Mouse (Mus musculus) lung, embryonic 14.5 days (tissue): ENCODE data around the gene Gls. TPM values are rescaled to one million over a fixed set of nuclear protein-coding genes. Genes with fewer than 3 reads are reported as not detected.

ENCODE experiments used
- ATAC-seq: fragments of 200-750 bp; cut with Nextera tagmentation; 2 replicates; pipeline ENCODE4 v1.8.0; 2017; ENCODE audit warnings: mild to moderate bottlenecking, moderate TSS enrichment, moderate library complexity; ENCODE audit not compliant: insufficient read depth
- DNase-seq: peaks from one replicate; pipeline ENCODE4 v3.0.0-alpha.2; 2015
- H3K27ac ChIP-seq: fragments of 300-500 bp; sonication (generic); 2 replicates; pipeline ENCODE4 v1.5.1; 2014; ENCODE audit warnings: low read depth, mild to moderate bottlenecking, moderate library complexity
- H3K27me3 ChIP-seq: fragments of 300-500 bp; sonication (generic); 2 replicates; pipeline ENCODE4 v1.6.1; 2014; ENCODE audit warnings: low read length, control low read depth; ENCODE audit not compliant: insufficient read depth
- H3K36me3 ChIP-seq: fragments of 300-500 bp; sonication (generic); 2 replicates; pipeline ENCODE4 v1.6.1; 2014; ENCODE audit warnings: control low read depth; ENCODE audit not compliant: insufficient read depth
- H3K4me1 ChIP-seq: fragments of 300-500 bp; sonication (generic); 2 replicates; pipeline ENCODE4 v1.6.1; 2014; ENCODE audit warnings: antibody characterized with exemption, control low read depth; ENCODE audit not compliant: insufficient read depth
- H3K4me2 ChIP-seq: fragments of 300-500 bp; sonication (generic); 2 replicates; pipeline ENCODE4 v1.6.1; 2014; ENCODE audit warnings: mild to moderate bottlenecking
- H3K4me3 ChIP-seq: fragments of 300-500 bp; sonication (generic); 2 replicates; pipeline ENCODE4 v1.5.1; 2014; ENCODE audit warnings: low read depth, low read length
- H3K9ac ChIP-seq: fragments of 300-500 bp; sonication (generic); 2 replicates; pipeline ENCODE4 v1.6.1; 2014
- H3K9me3 ChIP-seq: fragments of 300-500 bp; sonication (generic); 2 replicates; pipeline ENCODE4 v1.6.1; 2016; ENCODE audit warnings: low read depth, low read length, control low read depth
- CTCF ChIP-seq: IDR thresholded peaks from 2 replicates; pipeline ENCODE4 v1.5.1; 2016; ENCODE audit warnings: antibody characterized with exemption, low read depth
- WGBS: fragments of 180-500 bp; shearing (Covaris S2); extraction: QIAGEN DNeasy Blood & Tissue Kit; methylation state at CpG from one replicate; pipeline ENCODE4 v1.1.7; 2014; 5-methylcytosine and 5-hydroxymethylcytosine counted together
- polyA plus RNA-seq: library from polyadenylated mRNA; unstranded; fragments of >200 nt; fragmentation: Nextera tagmentation; extraction: Ambion mirVana; gene quantifications from 2 replicates; pipeline ENCODE4 v1.2.1, GENCODE M21; 2014

Gls gene
- polyA plus RNA-seq, 1 experiment from 2014 or later = 34.4 TPM

DNA sequence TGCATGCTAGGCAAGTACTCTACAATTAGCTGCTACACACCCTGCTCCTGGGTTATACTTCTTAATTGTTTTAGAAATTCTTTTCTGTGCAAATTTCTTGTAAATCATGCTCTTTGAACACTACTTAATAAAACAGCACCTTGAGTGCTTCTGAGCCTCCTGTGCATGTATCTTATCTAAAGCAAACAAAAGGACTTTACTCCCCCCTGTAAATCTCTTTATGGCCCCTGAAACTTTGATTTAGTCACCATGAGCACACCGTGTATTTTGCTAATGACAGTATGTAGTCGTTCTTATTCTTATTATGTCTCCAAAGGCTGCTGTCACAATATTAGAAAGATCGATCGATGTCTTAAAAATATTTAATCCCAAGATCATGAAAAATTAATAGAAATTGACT, 23.9 kb upstream of the Gls start:
- no peaks in the 10 kb centered on the region for H3K9me3 ChIP-seq
- H3K4me3 ChIP-seq = no peak overlapping the region
- no peaks in the 10 kb centered on the region for H3K27me3 ChIP-seq
- no peak overlapping the region for H3K4me2 ChIP-seq
- no peaks in the 10 kb centered on the region for H3K36me3 ChIP-seq
- no peak overlapping the region for H3K9ac ChIP-seq
- TF ChIP-seq CTCF = no peak
- no peak for DNase-seq
- no peaks in the 10 kb centered on the region for H3K4me1 ChIP-seq
- H3K27ac ChIP-seq = no peak overlapping the region
- 63% methylated on average over 4 of the region's 4 CpGs for WGBS
- no peak for ATAC-seq

DNA sequence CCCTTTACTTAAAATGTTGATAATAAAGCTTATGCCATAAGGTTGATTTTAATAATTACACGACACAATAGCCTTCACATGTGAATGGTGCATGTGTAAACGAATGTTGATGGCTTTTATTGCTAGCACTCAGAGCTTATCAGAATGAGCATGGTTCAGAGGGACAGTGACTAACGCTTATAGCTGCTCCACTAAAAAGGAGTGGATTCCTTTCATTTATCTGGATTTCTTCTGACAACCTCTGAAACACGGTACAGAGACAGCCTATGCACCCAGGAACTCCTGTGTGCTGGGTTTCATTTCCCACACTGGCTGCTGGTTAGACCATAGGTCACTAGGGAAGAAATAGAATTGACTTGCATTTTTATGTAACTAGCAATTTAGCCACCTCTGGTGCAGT, 23.2 kb upstream of the Gls start:
- Histone ChIP-seq H3K36me3 (no peaks in the 10 kb centered on the region), H3K27me3 (no peaks in the 10 kb centered on the region), H3K4me1 (no peaks in the 10 kb centered on the region), H3K9me3 (no peaks in the 10 kb centered on the region), H3K27ac (no peak overlapping the region), H3K9ac (no peak overlapping the region), H3K4me2 (no peak overlapping the region), H3K4me3 (no peak overlapping the region)
- DNase-seq = no peak
- no peak for ATAC-seq
- 57% methylated on average over 4 of the region's 4 CpGs for WGBS
- no peak for TF ChIP-seq CTCF

DNA sequence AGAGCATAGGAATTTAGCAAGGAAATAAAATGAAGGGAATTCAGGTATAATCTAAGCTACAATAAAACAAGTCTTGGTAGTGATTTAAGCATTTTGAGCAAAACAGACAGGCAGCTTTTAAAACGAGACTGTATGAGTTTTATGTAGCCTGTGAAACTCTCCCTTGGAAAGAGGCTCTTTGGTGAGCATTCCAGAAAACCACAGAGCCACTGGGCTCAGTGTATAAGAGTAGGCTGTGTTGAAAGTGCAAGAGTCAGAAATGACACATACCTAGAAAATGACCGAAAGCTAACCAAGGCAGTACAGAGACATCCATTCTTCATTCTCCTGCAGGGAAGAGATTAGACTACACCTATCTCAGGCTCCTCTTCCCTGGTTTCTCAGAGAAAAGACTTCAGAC, 21.4 kb upstream of the Gls start:
- no peak for DNase-seq

DNA sequence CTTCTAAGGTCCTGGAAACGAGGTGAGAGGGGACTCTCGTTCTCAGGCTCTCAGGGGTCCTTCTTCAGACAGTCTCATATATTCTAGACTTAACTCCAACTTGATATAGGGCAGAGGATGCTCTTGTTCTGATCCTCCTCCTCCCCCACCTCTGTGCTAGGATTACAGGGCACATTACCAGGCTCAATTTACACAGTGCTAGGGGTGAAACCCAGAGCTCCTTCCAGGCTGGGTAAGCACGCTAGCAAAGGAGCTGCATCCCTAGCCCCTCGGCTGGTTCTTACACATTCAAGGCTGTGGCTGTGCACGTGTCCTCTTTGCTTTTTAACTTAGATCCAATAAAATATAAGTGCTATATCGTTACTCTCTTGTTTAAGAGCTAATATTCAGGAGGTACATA, 20.4 kb upstream of the Gls start:
- Histone ChIP-seq H3K9me3 (no peaks in the 10 kb centered on the region), H3K4me3 (no peak overlapping the region), H3K27ac (no peak overlapping the region), H3K9ac (no peak overlapping the region), H3K4me2 (no peak overlapping the region), H3K27me3 (no peaks in the 10 kb centered on the region), H3K36me3 (no peaks in the 10 kb centered on the region), H3K4me1 (no peaks in the 10 kb centered on the region)
- ATAC-seq = no peak; the same call in 1 of the 2 replicates
- TF ChIP-seq CTCF = no peak
- 65% methylated on average over 6 of the region's 6 CpGs for WGBS
- DNase-seq = no peak

More for the DNA sequence above, 21.4 kb upstream of the Gls start:
- Histone ChIP-seq H3K36me3 (no peaks in the 10 kb centered on the region), H3K27me3 (no peaks in the 10 kb centered on the region), H3K4me3 (no peak overlapping the region), H3K27ac (no peak overlapping the region), H3K9me3 (no peaks in the 10 kb centered on the region), H3K4me1 (no peaks in the 10 kb centered on the region), H3K9ac (no peak overlapping the region), H3K4me2 (no peak overlapping the region)
- WGBS = 53% methylated on average over 2 of the region's 2 CpGs
- TF ChIP-seq CTCF = no peak
- no peak for ATAC-seq

DNA sequence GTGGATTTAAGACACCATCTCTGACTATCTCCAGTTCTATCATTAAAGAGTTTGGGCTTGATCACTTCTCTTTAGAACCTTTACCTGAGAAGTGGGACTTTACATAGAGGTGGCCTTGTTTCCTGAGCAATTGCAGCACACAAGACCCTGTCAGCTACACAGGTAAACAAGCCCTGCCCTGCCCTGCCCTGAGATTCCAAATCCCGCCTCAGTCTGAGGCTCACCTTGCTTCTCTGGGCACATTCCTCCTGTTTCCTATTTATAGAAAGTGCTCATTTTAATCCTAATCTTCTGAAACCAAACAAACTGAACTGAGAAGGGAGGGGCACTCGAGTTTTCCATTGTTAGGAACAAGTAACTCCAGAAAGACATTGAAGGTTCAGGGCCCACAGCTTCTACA, 19.4 kb upstream of the Gls start:
- Histone ChIP-seq H3K9ac (no peak overlapping the region), H3K4me1 (no peaks in the 10 kb centered on the region), H3K27ac (no peak overlapping the region), H3K4me3 (no peak overlapping the region), H3K27me3 (no peaks in the 10 kb centered on the region), H3K36me3 (no peaks in the 10 kb centered on the region), H3K4me2 (no peak overlapping the region), H3K9me3 (no peaks in the 10 kb centered on the region)
- WGBS = 44% methylated on average over 2 of the region's 2 CpGs
- TF ChIP-seq CTCF = no peak
- ATAC-seq (no peak), DNase-seq (no peak)

DNA sequence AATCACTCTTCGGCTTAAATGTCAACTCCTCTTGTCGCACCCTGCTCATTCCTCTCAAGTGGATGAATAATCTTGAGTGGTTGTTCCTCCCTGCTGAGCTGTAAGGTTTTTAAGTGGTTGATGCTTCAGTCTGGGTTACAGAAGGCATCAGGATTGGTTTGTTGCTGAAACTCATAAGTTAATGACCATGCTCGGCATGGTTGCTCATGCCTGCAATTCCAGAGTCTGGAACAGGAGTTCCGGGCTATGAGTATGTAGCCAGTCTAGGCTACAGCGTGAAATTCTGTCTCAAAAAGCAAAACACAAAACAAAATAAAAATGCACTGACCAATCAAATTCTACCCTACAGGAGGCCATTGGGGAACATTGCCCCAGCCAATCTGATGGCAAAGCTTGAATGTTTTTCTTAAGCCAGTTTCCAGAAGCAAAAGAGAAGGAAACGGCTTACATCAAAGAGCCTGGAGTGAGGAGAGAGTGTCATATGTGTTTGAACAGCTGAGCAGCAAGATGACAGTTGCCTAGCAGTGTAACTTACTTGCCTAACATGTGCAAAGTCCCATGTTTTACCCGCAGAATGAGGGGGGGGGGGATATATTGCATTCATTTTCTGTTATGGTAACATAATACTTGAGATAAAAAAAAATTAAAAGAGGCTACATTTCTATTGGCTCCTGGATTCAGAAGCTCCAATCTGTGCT, 18.2 kb upstream of the Gls start:
- Histone ChIP-seq H3K4me3 (no peak overlapping the region), H3K4me2 (no peak overlapping the region), H3K27me3 (no peaks in the 10 kb centered on the region), H3K27ac (no peak overlapping the region), H3K9me3 (no peaks in the 10 kb centered on the region), H3K36me3 (no peaks in the 10 kb centered on the region), H3K4me1 (no peaks in the 10 kb centered on the region), H3K9ac (no peak overlapping the region)
- no peak for DNase-seq
- no peak for TF ChIP-seq CTCF
- WGBS = 44% methylated on average over 7 of the region's 7 CpGs
- ATAC-seq = no peak

DNA sequence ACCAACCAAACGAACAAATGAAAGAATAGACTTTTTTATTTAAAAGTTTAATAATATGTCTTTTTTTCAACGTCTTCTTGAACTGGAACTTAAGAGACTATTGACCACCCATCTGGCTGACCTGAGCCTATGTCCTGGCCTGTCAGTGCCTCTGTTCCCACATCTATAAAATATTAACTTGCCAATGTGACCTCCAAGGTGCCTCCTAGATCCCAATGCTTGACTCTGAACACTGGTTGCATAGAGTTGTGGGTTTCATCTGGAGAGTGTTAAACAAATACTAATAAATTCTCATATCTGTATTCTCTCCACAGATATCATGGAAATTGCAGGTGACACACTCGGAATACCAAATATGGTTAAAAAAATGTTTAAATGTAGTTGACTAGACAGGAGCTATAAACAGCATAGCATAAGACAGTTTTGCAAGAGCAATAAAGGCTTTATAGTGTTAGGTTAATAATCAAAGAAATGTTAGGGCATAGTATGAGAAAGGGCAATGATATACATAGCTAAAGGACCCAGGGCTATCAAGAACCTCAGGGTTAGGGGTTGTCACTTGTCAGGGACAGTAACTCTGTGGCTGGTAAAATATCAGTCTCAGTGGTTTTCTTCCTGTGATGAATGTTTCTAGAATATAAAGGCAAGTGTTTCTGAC, 16.0 kb upstream of the Gls start:
- Histone ChIP-seq H3K9me3 (no peaks in the 10 kb centered on the region), H3K27me3 (no peaks in the 10 kb centered on the region), H3K4me1 (no peaks in the 10 kb centered on the region), H3K27ac (no peak overlapping the region), H3K36me3 (no peaks in the 10 kb centered on the region), H3K4me3 (no peak overlapping the region), H3K9ac (no peak overlapping the region), H3K4me2 (no peak overlapping the region)
- no peak for DNase-seq
- 81% methylated on average over 3 of the region's 3 CpGs for WGBS
- TF ChIP-seq CTCF = no peak
- ATAC-seq = no peak
